Mouse (Mus musculus): ENCODE results near the gene Dgcr6. TPM values are rescaled to one million over a fixed set of nuclear protein-coding genes. Genes with fewer than 3 reads are reported as not detected.

Dgcr6 gene
- polyA plus RNA-seq (2012; rRNA removed; ENCODE audit: low replicate concordance), result 67.4 and 199 TPM in 2 replicates

DNA sequence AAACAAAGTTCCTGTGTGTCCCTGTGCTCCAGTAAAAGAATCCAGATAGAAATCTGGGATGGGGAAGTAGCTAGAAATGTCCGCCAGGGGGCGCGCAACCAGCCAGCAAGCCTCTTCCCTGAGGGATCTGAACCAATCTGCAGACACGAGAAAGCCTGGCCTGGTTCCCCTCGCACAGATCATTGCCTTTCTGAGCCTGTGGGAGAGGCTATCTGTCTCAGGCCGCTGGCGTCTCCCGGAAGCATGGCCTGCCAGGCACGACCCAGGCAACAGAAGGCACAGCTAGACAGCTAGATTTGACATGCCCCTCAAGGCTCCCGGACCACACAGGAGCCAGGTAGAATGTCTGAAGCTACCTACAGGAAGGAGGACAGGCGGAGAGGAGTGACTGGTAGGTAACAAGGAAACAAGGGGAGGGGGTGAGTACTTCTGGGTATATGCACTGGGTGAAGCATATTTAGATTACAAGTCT, at the start of gene Dgcr6:
Dgcr6 (plus strand) TSS at position 130 of the 472 bp plus-strand sequence.

Other genes with a start within 250 kb of the Dgcr6 start
- 0.05 TPM in 1 of 2 replicates, not detected in the other for gene B830017H08Rik, start 219.7 kb upstream of the Dgcr6 start, polyA plus RNA-seq (2012; rRNA removed; ENCODE audit: low replicate concordance)
- gene Car15, start 214.5 kb upstream of the Dgcr6 start, polyA plus RNA-seq (2012; rRNA removed; ENCODE audit: low replicate concordance), result 9.6 and 13.0 TPM in 2 replicates
- 0.96 and 1.7 TPM in 2 replicates for gene Gm20518, start 161.2 kb upstream of the Dgcr6 start, polyA plus RNA-seq (2012; rRNA removed; ENCODE audit: low replicate concordance)
- 0.05 TPM in 1 of 2 replicates, not detected in the other for gene Tssk1, start 158.6 kb upstream of the Dgcr6 start, polyA plus RNA-seq (2012; rRNA removed; ENCODE audit: low replicate concordance)
- 105 and 128 TPM in 2 replicates for gene Dgcr2, start 154.3 kb upstream of the Dgcr6 start, polyA plus RNA-seq (2012; rRNA removed; ENCODE audit: low replicate concordance)
- gene Tssk2, start 154.2 kb upstream of the Dgcr6 start, polyA plus RNA-seq (2012; rRNA removed; ENCODE audit: low replicate concordance), result not detected in 2 replicates
- 14.2 and 14.3 TPM in 2 replicates for gene Ess2, start 141.5 kb upstream of the Dgcr6 start, polyA plus RNA-seq (2012; rRNA removed; ENCODE audit: low replicate concordance)
- gene Gsc2, start 137.8 kb upstream of the Dgcr6 start, polyA plus RNA-seq (2012; rRNA removed; ENCODE audit: low replicate concordance), result not detected in 2 replicates
- 321 and 435 TPM in 2 replicates for gene Slc25a1, start 124.6 kb upstream of the Dgcr6 start, polyA plus RNA-seq (2012; rRNA removed; ENCODE audit: low replicate concordance)
- gene Vpreb2, start 72.4 kb upstream of the Dgcr6 start, polyA plus RNA-seq (2012; rRNA removed; ENCODE audit: low replicate concordance), result not detected in 2 replicates
- 50.2 and 81.1 TPM in 2 replicates for gene Prodh, start 37.3 kb downstream of the Dgcr6 start, polyA plus RNA-seq (2012; rRNA removed; ENCODE audit: low replicate concordance)
- gene Rtn4r, start 74.8 kb downstream of the Dgcr6 start, polyA plus RNA-seq (2012; rRNA removed; ENCODE audit: low replicate concordance), result 11.3 and 34.8 TPM in 2 replicates
- gene Ccdc188, start 165.0 kb downstream of the Dgcr6 start, polyA plus RNA-seq (2012; rRNA removed; ENCODE audit: low replicate concordance), result not detected in 2 replicates
- 22.7 and 36.2 TPM in 2 replicates for gene Zdhhc8, start 182.3 kb downstream of the Dgcr6 start, polyA plus RNA-seq (2012; rRNA removed; ENCODE audit: low replicate concordance)
- gene Trmt2a, start 195.8 kb downstream of the Dgcr6 start, polyA plus RNA-seq (2012; rRNA removed; ENCODE audit: low replicate concordance), result 26.9 and 28.8 TPM in 2 replicates
- 45.7 and 96.7 TPM in 2 replicates for gene Ranbp1, start 195.9 kb downstream of the Dgcr6 start, polyA plus RNA-seq (2012; rRNA removed; ENCODE audit: low replicate concordance)
- not detected in 2 replicates for gene Gm49776, start 205.5 kb downstream of the Dgcr6 start, polyA plus RNA-seq (2012; rRNA removed; ENCODE audit: low replicate concordance)
- 7.2 and 10.0 TPM in 2 replicates for gene Dgcr8, start 236.4 kb downstream of the Dgcr6 start, polyA plus RNA-seq (2012; rRNA removed; ENCODE audit: low replicate concordance)

Measured in duodenum, adult 2 months (tissue).